Mouse (Mus musculus): ENCODE measurements around the gene Plcl1. TPM values are rescaled to one million over a fixed set of nuclear protein-coding genes. Genes with fewer than 3 reads are reported as not detected.

Gene Plcl1
- polyA plus RNA-seq, 1 experiment = 0.21 TPM

GRCm38 (mm10) chr1:55606405-55606804 is 200.7 kb downstream of the Plcl1 start:
- Histone ChIP-seq H3K27ac (ENCODE audit: control insufficient read depth, insufficient read depth, low read depth, low read length) (no peak overlapping the region), H3K4me3 (ENCODE audit: control insufficient read depth, low read depth, low read length) (no peak overlapping the region), H3K27me3 (ENCODE audit: control insufficient read depth, insufficient read depth, low read length) (no peaks in the 10 kb centered on the region), H3K36me3 (ENCODE audit: control insufficient read depth, insufficient read depth, low read length) (no peaks in the 10 kb centered on the region), H3K4me1 (ENCODE audit: control insufficient read depth, insufficient read depth, low read length) (no peaks in the 10 kb centered on the region)
- TF ChIP-seq CTCF (IDR thresholded peaks at IDR 0.05; ENCODE audit: control insufficient read depth, insufficient read depth, insufficient replicate concordance, low read depth, low read length) (no peak), POLR2A (IDR thresholded peaks at IDR 0.05; ENCODE audit: control insufficient read depth, low read depth, low read length) (no peak)

- no peak overlapping the region for H3K27ac ChIP-seq (ENCODE audit: control insufficient read depth, insufficient read depth, low read depth, low read length)
- TF ChIP-seq POLR2A (IDR thresholded peaks at IDR 0.05; ENCODE audit: control insufficient read depth, low read depth, low read length) = no peak
- TF ChIP-seq CTCF (IDR thresholded peaks at IDR 0.05; ENCODE audit: control insufficient read depth, insufficient read depth, insufficient replicate concordance, low read depth, low read length) = no peak
- H3K36me3 ChIP-seq (ENCODE audit: control insufficient read depth, insufficient read depth, low read length) = no peaks in the 10 kb centered on the region
- no peaks in the 10 kb centered on the region for H3K4me1 ChIP-seq (ENCODE audit: control insufficient read depth, insufficient read depth, low read length)
- no peaks in the 10 kb centered on the region for H3K27me3 ChIP-seq (ENCODE audit: control insufficient read depth, insufficient read depth, low read length)
- H3K4me3 ChIP-seq (ENCODE audit: control insufficient read depth, low read depth, low read length) = no peak overlapping the region
These were observed 207.1 kb downstream of the Plcl1 start for GRCm38 (mm10) chr1:55612759-55613328.

GRCm38 (mm10) chr1:55617857-55618256 is 212.1 kb downstream of the Plcl1 start:
- TF ChIP-seq CTCF (IDR thresholded peaks at IDR 0.05; ENCODE audit: control insufficient read depth, insufficient read depth, insufficient replicate concordance, low read depth, low read length) (no peak), POLR2A (IDR thresholded peaks at IDR 0.05; ENCODE audit: control insufficient read depth, low read depth, low read length) (no peak)
- H3K27me3 ChIP-seq (ENCODE audit: control insufficient read depth, insufficient read depth, low read length) = no peaks in the 10 kb centered on the region
- H3K27ac ChIP-seq (ENCODE audit: control insufficient read depth, insufficient read depth, low read depth, low read length) = no peak overlapping the region

GRCm38 (mm10) chr1:55618617-55619286 is 213.0 kb downstream of the Plcl1 start:
- Histone ChIP-seq H3K4me1 (ENCODE audit: control insufficient read depth, insufficient read depth, low read length) (no peaks in the 10 kb centered on the region), H3K4me3 (ENCODE audit: control insufficient read depth, low read depth, low read length) (no peak overlapping the region), H3K27me3 (ENCODE audit: control insufficient read depth, insufficient read depth, low read length) (no peaks in the 10 kb centered on the region), H3K27ac (ENCODE audit: control insufficient read depth, insufficient read depth, low read depth, low read length) (no peak overlapping the region), H3K36me3 (ENCODE audit: control insufficient read depth, insufficient read depth, low read length) (no peaks in the 10 kb centered on the region)
- 0 out of 2 replicates have a peak, but pooled peaks have one; percentile 15 for TF ChIP-seq POLR2A (IDR thresholded peaks at IDR 0.05; ENCODE audit: control insufficient read depth, low read depth, low read length)
- no peak for TF ChIP-seq CTCF (IDR thresholded peaks at IDR 0.05; ENCODE audit: control insufficient read depth, insufficient read depth, insufficient replicate concordance, low read depth, low read length)

More at GRCm38 (mm10) chr1:55617857-55618256, 212.1 kb downstream of the Plcl1 start:
- H3K36me3 ChIP-seq (ENCODE audit: control insufficient read depth, insufficient read depth, low read length) = no peaks in the 10 kb centered on the region
- no peaks in the 10 kb centered on the region for H3K4me1 ChIP-seq (ENCODE audit: control insufficient read depth, insufficient read depth, low read length)
- H3K4me3 ChIP-seq (ENCODE audit: control insufficient read depth, low read depth, low read length) = no peak overlapping the region

- Histone ChIP-seq H3K27ac (ENCODE audit: control insufficient read depth, insufficient read depth, low read depth, low read length) (no peak overlapping the region), H3K4me1 (ENCODE audit: control insufficient read depth, insufficient read depth, low read length) (no peaks in the 10 kb centered on the region), H3K36me3 (ENCODE audit: control insufficient read depth, insufficient read depth, low read length) (no peaks in the 10 kb centered on the region), H3K27me3 (ENCODE audit: control insufficient read depth, insufficient read depth, low read length) (no peaks in the 10 kb centered on the region), H3K4me3 (ENCODE audit: control insufficient read depth, low read depth, low read length) (no peak overlapping the region)
- TF ChIP-seq CTCF (IDR thresholded peaks at IDR 0.05; ENCODE audit: control insufficient read depth, insufficient read depth, insufficient replicate concordance, low read depth, low read length) (no peak), POLR2A (IDR thresholded peaks at IDR 0.05; ENCODE audit: control insufficient read depth, low read depth, low read length) (no peak)
These were observed 225.8 kb downstream of the Plcl1 start for GRCm38 (mm10) chr1:55631496-55631895.

- no peaks in the 10 kb centered on the region for H3K36me3 ChIP-seq (ENCODE audit: control insufficient read depth, insufficient read depth, low read length)
- no peaks in the 10 kb centered on the region for H3K27me3 ChIP-seq (ENCODE audit: control insufficient read depth, insufficient read depth, low read length)
- no peak for TF ChIP-seq CTCF (IDR thresholded peaks at IDR 0.05; ENCODE audit: control insufficient read depth, insufficient read depth, insufficient replicate concordance, low read depth, low read length)
- TF ChIP-seq POLR2A (IDR thresholded peaks at IDR 0.05; ENCODE audit: control insufficient read depth, low read depth, low read length) = no peak
- H3K4me3 ChIP-seq (ENCODE audit: control insufficient read depth, low read depth, low read length) = no peak overlapping the region
- no peaks in the 10 kb centered on the region for H3K4me1 ChIP-seq (ENCODE audit: control insufficient read depth, insufficient read depth, low read length)
- no peak overlapping the region for H3K27ac ChIP-seq (ENCODE audit: control insufficient read depth, insufficient read depth, low read depth, low read length)
These were observed 226.3 kb downstream of the Plcl1 start for GRCm38 (mm10) chr1:55632024-55632423.

- H3K4me3 ChIP-seq (ENCODE audit: control insufficient read depth, low read depth, low read length) = no peak overlapping the region
- H3K27me3 ChIP-seq (ENCODE audit: control insufficient read depth, insufficient read depth, low read length) = no peaks in the 10 kb centered on the region
- no peaks in the 10 kb centered on the region for H3K4me1 ChIP-seq (ENCODE audit: control insufficient read depth, insufficient read depth, low read length)
- no peak overlapping the region for H3K27ac ChIP-seq (ENCODE audit: control insufficient read depth, insufficient read depth, low read depth, low read length)
- TF ChIP-seq CTCF (IDR thresholded peaks at IDR 0.05; ENCODE audit: control insufficient read depth, insufficient read depth, insufficient replicate concordance, low read depth, low read length) = no peak
- no peak for TF ChIP-seq POLR2A (IDR thresholded peaks at IDR 0.05; ENCODE audit: control insufficient read depth, low read depth, low read length)
- H3K36me3 ChIP-seq (ENCODE audit: control insufficient read depth, insufficient read depth, low read length) = no peaks in the 10 kb centered on the region
These were observed 227.6 kb downstream of the Plcl1 start for GRCm38 (mm10) chr1:55633326-55633725.

All from testis, adult 2 months (tissue).